Mouse (Mus musculus): ENCODE results near the gene Sccpdh. TPM values are rescaled to one million over a fixed set of nuclear protein-coding genes. Genes with fewer than 3 reads are reported as not detected.
A peak's percentile ranks its signal among the peaks of the same experiment; 100 is the strongest.

Gene Sccpdh
- polyA plus RNA-seq (2011; ENCODE audit: insufficient read depth, insufficient read length, low read depth, missing spikeins): 44.2 and 48.5 TPM in 2 replicates

DNA sequence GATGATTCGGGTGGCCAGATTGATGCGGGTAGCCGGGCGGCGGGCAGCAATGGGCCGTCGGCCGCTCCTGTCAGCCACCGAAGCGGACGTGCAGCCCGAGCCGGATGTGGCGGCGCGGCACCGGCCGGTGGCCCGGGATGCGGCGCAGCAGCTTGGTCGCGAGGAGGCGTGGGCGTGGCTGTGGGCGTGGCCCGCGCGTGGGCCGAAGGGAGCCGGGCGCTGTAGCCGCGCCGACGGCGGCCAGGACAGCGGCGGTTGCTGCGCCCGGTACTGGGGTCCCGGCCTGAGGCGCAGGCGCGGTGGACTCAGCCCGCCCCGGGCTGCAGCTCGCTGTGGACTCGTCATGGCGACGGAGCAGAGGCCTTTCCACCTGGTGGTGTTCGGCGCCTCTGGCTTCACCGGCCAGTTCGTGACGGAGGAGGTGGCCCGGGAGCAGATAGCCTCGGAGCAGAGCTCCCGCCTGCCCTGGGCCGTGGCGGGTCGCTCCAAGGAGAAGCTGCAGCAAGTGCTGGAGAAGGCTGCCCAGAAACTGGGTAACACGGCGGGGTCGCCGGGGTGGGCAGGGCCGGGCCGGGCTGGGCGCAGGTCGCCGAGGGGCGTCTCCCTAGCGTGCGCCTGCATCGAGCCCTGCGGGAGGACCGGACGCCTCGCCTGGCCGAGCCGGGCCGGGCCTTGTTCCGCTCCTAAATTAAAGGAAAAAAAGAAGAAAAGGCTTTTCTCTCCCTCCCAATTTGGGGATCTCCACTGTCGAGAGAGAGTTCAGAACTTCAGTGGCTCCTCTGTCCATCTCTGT is at the start of gene Sccpdh:
Gene Sccpdh, plus strand, starts transcription at position 198 of the 793 bp plus-strand sequence.
- Histone ChIP-seq H3K4me3 (ENCODE audit: low read depth, low read length) (peak within 1 kb of the TSS; percentile 65), H3K27ac (ENCODE audit: insufficient read depth, low read length) (no peak within 1 kb of the TSS), H3K4me1 (ENCODE audit: control insufficient read depth, insufficient read depth, low read length) (no peaks in the 10 kb centered on the region), H3K9ac (ENCODE audit: low read depth, poor library complexity, severe bottlenecking) (peak within 1 kb of the TSS; percentile 54), H3K9me3 (replicated peaks; ENCODE audit: control insufficient read depth, insufficient read depth, low read length, poor library complexity, severe bottlenecking) (no peaks in the 10 kb centered on the region), H3K27me3 (ENCODE audit: control insufficient read depth, insufficient read depth, low read length, poor library complexity, severe bottlenecking) (no peaks in the 10 kb centered on the region), H3K36me3 (ENCODE audit: control insufficient read depth, insufficient read depth, low read length, poor library complexity, severe bottlenecking) (no peaks in the 10 kb centered on the region)
- TF ChIP-seq EP300 (IDR thresholded peaks at IDR 0.05; ENCODE audit: insufficient read depth, low read depth, low read length) (no peak), POLR2A (IDR thresholded peaks at IDR 0.05; ENCODE audit: insufficient read depth, low read length) (no peak), CTCF (IDR thresholded peaks at IDR 0.05; ENCODE audit: low read depth, low read length) (no peak)

DNA sequence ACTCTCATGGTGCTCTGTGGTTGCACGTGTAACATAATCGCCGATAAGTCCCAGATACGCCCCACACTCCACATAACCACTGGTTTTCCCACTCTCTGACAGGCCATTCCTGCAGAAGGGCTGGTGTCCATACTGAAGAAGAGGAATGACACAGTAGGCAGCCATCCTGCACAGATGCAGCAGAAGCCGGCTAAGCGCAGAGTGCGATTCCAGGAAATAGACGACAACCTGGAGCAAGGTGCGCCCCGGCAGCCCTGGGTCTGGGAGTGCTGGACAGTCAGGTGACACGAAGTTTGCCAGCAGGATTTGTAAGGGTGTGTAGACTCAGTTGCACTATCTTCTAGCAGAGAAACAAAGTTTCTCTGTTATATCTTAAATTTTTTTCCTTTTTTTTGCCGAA is 45.3 kb upstream of the Sccpdh start:
- Histone ChIP-seq H3K36me3 (ENCODE audit: control insufficient read depth, insufficient read depth, low read length, poor library complexity, severe bottlenecking) (no peaks in the 10 kb centered on the region), H3K9ac (ENCODE audit: low read depth, poor library complexity, severe bottlenecking) (no peak overlapping the region), H3K4me3 (ENCODE audit: low read depth, low read length) (no peak overlapping the region), H3K27me3 (ENCODE audit: control insufficient read depth, insufficient read depth, low read length, poor library complexity, severe bottlenecking) (no peaks in the 10 kb centered on the region), H3K9me3 (replicated peaks; ENCODE audit: control insufficient read depth, insufficient read depth, low read length, poor library complexity, severe bottlenecking) (no peaks in the 10 kb centered on the region), H3K4me1 (ENCODE audit: control insufficient read depth, insufficient read depth, low read length) (peaks cover 3% of the 10 kb centered on the region), H3K27ac (ENCODE audit: insufficient read depth, low read length) (no peak overlapping the region)
- no peak for TF ChIP-seq POLR2A (IDR thresholded peaks at IDR 0.05; ENCODE audit: insufficient read depth, low read length)
- TF ChIP-seq CTCF (IDR thresholded peaks at IDR 0.05; ENCODE audit: low read depth, low read length): no peak
- no peak for TF ChIP-seq EP300 (IDR thresholded peaks at IDR 0.05; ENCODE audit: insufficient read depth, low read depth, low read length)

DNA sequence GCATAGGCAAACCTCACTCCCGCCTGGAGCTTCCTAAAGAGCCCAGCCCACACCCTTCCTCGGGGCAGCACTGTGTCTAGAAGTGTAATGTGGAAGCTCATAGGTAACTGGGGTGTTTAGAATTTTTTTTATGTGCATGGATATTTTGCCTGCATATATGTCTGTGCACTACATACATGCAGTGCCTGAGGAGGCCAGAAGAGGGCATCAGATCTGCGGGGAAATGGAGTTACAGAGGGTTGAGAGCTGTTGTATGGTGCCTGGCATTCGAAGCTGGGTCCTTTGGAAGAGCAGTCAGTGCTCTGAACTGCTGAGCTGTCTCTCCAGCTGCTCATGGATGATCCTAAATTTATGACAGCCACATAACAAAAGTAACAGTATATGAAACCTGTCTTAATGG is 44.4 kb upstream of the Sccpdh start:
- H3K9me3 ChIP-seq (replicated peaks; ENCODE audit: control insufficient read depth, insufficient read depth, low read length, poor library complexity, severe bottlenecking): no peaks in the 10 kb centered on the region
- no peak for TF ChIP-seq POLR2A (IDR thresholded peaks at IDR 0.05; ENCODE audit: insufficient read depth, low read length)
- no peak for TF ChIP-seq EP300 (IDR thresholded peaks at IDR 0.05; ENCODE audit: insufficient read depth, low read depth, low read length)
- peak; percentile 54 for TF ChIP-seq CTCF (IDR thresholded peaks at IDR 0.05; ENCODE audit: low read depth, low read length)
- H3K27ac ChIP-seq (ENCODE audit: insufficient read depth, low read length): no peak overlapping the region
- H3K27me3 ChIP-seq (ENCODE audit: control insufficient read depth, insufficient read depth, low read length, poor library complexity, severe bottlenecking): no peaks in the 10 kb centered on the region
- H3K4me3 ChIP-seq (ENCODE audit: low read depth, low read length): no peak overlapping the region
- H3K9ac ChIP-seq (ENCODE audit: low read depth, poor library complexity, severe bottlenecking): no peak overlapping the region
- peaks cover 3% of the 10 kb centered on the region for H3K4me1 ChIP-seq (ENCODE audit: control insufficient read depth, insufficient read depth, low read length)
- H3K36me3 ChIP-seq (ENCODE audit: control insufficient read depth, insufficient read depth, low read length, poor library complexity, severe bottlenecking): no peaks in the 10 kb centered on the region

DNA sequence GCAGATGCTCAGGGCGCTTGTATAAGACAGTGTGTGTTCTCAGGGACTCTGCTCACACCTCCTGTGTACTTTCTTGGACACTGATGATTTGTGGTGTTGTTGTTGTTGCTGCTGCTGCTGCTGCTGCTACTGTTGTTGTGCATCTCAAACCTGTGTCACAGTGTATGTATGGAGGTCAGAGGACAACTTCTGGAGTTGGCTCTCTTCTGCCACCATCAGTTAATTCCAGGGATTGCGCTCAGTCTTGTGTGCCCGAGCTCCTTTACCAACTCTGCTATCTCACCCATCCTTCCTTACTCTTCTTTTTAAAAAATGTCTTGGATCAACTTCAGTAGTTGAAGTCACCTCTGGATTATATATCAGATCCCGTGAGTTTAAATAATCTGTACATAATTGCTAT is 43.7 kb upstream of the Sccpdh start:
- no peak overlapping the region for H3K27ac ChIP-seq (ENCODE audit: insufficient read depth, low read length)
- no peaks in the 10 kb centered on the region for H3K27me3 ChIP-seq (ENCODE audit: control insufficient read depth, insufficient read depth, low read length, poor library complexity, severe bottlenecking)
- H3K9ac ChIP-seq (ENCODE audit: low read depth, poor library complexity, severe bottlenecking): no peak overlapping the region
- peaks cover 7% of the 10 kb centered on the region for H3K4me1 ChIP-seq (ENCODE audit: control insufficient read depth, insufficient read depth, low read length)
- no peaks in the 10 kb centered on the region for H3K9me3 ChIP-seq (replicated peaks; ENCODE audit: control insufficient read depth, insufficient read depth, low read length, poor library complexity, severe bottlenecking)
- TF ChIP-seq EP300 (IDR thresholded peaks at IDR 0.05; ENCODE audit: insufficient read depth, low read depth, low read length) (no peak), CTCF (IDR thresholded peaks at IDR 0.05; ENCODE audit: low read depth, low read length) (peak; percentile 49), POLR2A (IDR thresholded peaks at IDR 0.05; ENCODE audit: insufficient read depth, low read length) (no peak)
- H3K36me3 ChIP-seq (ENCODE audit: control insufficient read depth, insufficient read depth, low read length, poor library complexity, severe bottlenecking): no peaks in the 10 kb centered on the region
- no peak overlapping the region for H3K4me3 ChIP-seq (ENCODE audit: low read depth, low read length)

DNA sequence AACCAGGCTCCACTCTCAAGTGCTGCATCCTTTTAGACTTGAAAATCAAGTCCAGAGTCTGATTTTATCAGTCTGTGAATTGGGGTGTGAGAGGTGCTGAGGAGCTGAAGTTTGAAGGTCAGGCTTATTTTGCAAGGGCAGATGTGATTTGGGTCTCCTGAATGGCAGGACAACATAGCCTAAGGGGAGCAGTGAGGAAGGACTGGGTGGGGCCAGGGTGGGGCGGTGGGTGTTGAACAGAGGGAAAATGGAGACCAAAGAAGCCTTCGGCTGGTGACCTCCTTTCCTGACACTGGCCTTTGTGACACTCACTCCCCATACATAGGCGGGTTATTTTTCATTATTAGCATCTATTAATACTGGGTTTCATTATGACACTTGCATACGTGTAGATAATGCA is 40.2 kb upstream of the Sccpdh start:
- TF ChIP-seq EP300 (IDR thresholded peaks at IDR 0.05; ENCODE audit: insufficient read depth, low read depth, low read length) (peak; percentile 93), CTCF (IDR thresholded peaks at IDR 0.05; ENCODE audit: low read depth, low read length) (no peak), POLR2A (IDR thresholded peaks at IDR 0.05; ENCODE audit: insufficient read depth, low read length) (no peak)
- Histone ChIP-seq H3K9ac (ENCODE audit: low read depth, poor library complexity, severe bottlenecking) (no peak overlapping the region), H3K4me3 (ENCODE audit: low read depth, low read length) (no peak overlapping the region), H3K9me3 (replicated peaks; ENCODE audit: control insufficient read depth, insufficient read depth, low read length, poor library complexity, severe bottlenecking) (no peaks in the 10 kb centered on the region), H3K27ac (ENCODE audit: insufficient read depth, low read length) (peak overlapping the region; percentile 81), H3K27me3 (ENCODE audit: control insufficient read depth, insufficient read depth, low read length, poor library complexity, severe bottlenecking) (no peaks in the 10 kb centered on the region), H3K36me3 (ENCODE audit: control insufficient read depth, insufficient read depth, low read length, poor library complexity, severe bottlenecking) (no peaks in the 10 kb centered on the region), H3K4me1 (ENCODE audit: control insufficient read depth, insufficient read depth, low read length) (peaks cover 7% of the 10 kb centered on the region)

DNA sequence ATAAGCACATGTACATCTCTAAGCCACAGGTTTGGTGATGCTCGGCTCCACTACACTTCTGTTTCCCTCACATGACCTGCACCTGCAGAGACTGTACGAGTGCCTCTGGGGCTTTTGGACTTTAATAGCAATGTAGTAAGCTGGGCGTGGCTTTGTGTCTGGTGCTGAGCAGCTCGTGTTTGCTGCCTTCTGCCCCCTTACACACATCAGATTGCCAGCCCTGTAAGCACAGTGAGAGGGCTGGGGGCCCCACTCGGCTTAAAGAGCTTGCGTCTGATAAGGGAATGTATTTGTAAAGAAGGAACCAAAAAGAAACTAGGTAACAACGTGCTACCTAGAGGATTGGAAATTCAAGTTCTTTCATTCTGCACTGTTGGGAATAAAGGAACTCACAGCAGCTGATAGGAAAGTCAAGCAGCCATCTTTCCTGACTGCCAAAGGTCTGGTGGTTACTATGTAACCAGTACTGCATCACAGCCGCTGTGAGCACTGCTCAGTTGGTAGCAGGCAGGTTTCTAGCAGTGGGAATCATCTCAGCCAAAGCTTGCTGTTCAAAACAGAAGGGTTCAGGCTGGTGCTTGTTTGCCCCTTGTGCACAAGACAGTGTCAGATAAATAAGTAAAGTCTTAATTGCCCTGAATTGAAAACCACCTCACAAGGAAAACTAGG is 39.4 kb upstream of the Sccpdh start:
- peak; percentile 60 for TF ChIP-seq EP300 (IDR thresholded peaks at IDR 0.05; ENCODE audit: insufficient read depth, low read depth, low read length)
- no peak for TF ChIP-seq POLR2A (IDR thresholded peaks at IDR 0.05; ENCODE audit: insufficient read depth, low read length)
- no peak for TF ChIP-seq CTCF (IDR thresholded peaks at IDR 0.05; ENCODE audit: low read depth, low read length)
- no peaks in the 10 kb centered on the region for H3K27me3 ChIP-seq (ENCODE audit: control insufficient read depth, insufficient read depth, low read length, poor library complexity, severe bottlenecking)
- H3K27ac ChIP-seq (ENCODE audit: insufficient read depth, low read length): peak overlapping the region; percentile 73
- H3K36me3 ChIP-seq (ENCODE audit: control insufficient read depth, insufficient read depth, low read length, poor library complexity, severe bottlenecking): no peaks in the 10 kb centered on the region
- peaks cover 7% of the 10 kb centered on the region for H3K4me1 ChIP-seq (ENCODE audit: control insufficient read depth, insufficient read depth, low read length)
- no peak overlapping the region for H3K9ac ChIP-seq (ENCODE audit: low read depth, poor library complexity, severe bottlenecking)
- no peak overlapping the region for H3K4me3 ChIP-seq (ENCODE audit: low read depth, low read length)
- no peaks in the 10 kb centered on the region for H3K9me3 ChIP-seq (replicated peaks; ENCODE audit: control insufficient read depth, insufficient read depth, low read length, poor library complexity, severe bottlenecking)

All from ES-Bruce4 (cell line).